Mouse (Mus musculus): ENCODE results near the gene Lars2. TPM values are rescaled to one million over a fixed set of nuclear protein-coding genes. Genes with fewer than 3 reads are reported as not detected.
A peak's percentile ranks its signal among the peaks of the same experiment; 100 is the strongest.
"Not testable (repeated sequence)": the region's sequence is repeated elsewhere in the genome, so short reads cannot be mapped to it uniquely, and the experiment has no call there.

The Lars2 gene
- polyA plus RNA-seq, 1 experiment from 2014 or later: 679 TPM

DNA sequence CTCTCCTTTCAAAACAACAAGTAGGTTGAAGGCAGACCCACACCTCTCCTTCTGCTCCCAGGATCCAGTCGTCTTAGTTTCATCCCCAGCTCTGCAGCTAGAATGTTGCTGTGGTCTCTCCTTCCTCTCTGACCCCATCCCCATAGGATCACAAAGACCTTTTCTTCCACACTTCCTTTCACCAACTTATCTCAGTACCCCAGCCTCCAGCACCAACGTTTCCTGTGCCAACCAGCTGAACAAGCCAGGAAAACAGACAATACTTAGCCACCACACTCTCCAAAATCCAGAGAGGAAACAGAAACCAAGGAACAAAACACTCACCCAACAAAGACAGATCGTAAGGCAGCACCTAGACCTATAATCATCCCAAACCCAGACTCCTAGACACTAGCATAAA, 6.7 kb upstream of the Lars2 start:
- H3K27me3 ChIP-seq: peaks cover 32% of the 10 kb centered on the region
- no peak for TF ChIP-seq CTCF (IDR thresholded peaks at IDR 0.05)
- ATAC-seq (no peak), DNase-seq (ENCODE audit: low read depth, low spot score) (no peak)
- in situ Hi-C loops (cut with MboI; ENCODE audit: low pct_unique_long_range_greater_than_20kb): loop anchor here (10.0 kb wide), 1 partner anchor 205 kb away; the partner anchor contains the start of gene Clec3b
- ChIA-PET POLR2A (no interaction called here), CTCF (interaction anchor here (1.5 kb wide), 1 partner anchor 15 kb away, joined by 3 read pairs; no protein-coding TSS in a partner anchor)

DNA sequence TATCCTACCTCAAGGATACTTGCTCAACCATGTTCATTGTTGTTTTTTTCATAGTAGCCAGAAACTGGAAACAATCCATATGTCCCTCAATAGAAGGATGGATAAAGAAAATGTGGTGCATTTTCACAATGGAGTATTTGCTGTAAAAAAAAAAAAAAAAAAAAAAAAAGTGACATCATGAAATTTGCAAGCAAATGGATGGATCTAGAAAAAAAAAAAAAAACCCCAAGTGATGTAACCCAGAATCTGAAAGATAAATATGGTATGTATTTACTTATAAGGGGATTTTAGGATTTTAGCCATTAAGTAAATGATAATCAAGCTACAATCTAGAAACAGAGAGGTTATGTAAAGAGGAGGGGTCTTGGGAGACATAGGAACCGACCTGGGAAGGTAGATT, 1.4 kb upstream of the Lars2 start:
- no peak for TF ChIP-seq CTCF (IDR thresholded peaks at IDR 0.05)
- DNase-seq (ENCODE audit: low read depth, low spot score) (no peak), ATAC-seq (no peak)
- CTCF ChIA-PET: interaction anchor here (1.3 kb wide), 1 partner anchor 22 kb away, joined by 4 read pairs; no protein-coding TSS in a partner anchor
- in situ Hi-C loops (cut with MboI; ENCODE audit: low pct_unique_long_range_greater_than_20kb): loop anchor here (5.0 to 10.0 kb wide), 2 partner anchors 77 to 211 kb away; partner anchors contain the start of gene Clec3b
- peaks cover 28% of the 10 kb centered on the region for H3K27me3 ChIP-seq
- POLR2A ChIA-PET: no interaction called here

DNA sequence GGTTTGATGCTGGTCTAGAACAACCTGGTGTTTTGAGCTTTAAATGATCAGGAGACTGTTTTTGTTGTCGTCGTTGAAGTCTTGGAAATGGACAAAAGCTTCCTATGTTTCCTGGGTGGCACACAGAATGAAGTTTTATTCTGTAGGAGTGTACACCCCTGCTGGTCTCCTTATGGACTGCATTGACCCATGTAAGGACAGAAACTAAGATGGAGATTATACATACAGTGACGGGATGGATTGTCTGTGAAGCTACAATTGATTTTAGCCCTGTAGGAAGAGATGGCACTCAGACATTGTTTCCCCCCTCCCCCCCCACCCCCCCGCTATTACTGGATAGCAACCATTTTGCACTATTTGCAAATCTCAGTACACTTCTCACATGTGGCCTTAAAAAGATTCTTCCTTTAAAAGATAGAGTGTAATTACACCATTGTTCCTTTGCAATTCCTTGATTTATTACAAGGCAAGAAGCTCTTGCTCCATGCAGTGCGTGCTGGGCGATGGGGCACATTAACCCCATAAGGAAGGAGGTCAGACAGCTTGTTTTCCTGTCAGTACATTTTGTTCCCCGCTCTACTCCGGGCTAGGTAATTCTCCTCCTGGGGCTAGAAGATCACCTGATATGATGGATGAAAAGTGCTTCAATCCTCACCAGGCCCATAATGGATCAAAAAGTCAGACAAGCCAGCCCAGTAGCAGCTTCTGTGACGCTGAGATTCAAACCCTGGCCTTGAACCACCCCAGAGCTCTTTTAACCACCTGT, 602 bp upstream of the Lars2 start:
- in situ Hi-C loops (cut with MboI; ENCODE audit: low pct_unique_long_range_greater_than_20kb): loop anchor here (5.0 to 10.0 kb wide), 2 partner anchors 76 to 211 kb away; partner anchors contain the start of gene Clec3b
- POLR2A ChIA-PET: no interaction called here
- no peak for TF ChIP-seq CTCF (IDR thresholded peaks at IDR 0.05)
- H3K27me3 ChIP-seq: peaks cover 23% of the 10 kb centered on the region
- CTCF ChIA-PET: interaction anchor here (0.6 to 1.3 kb wide), 3 partner anchors 9 to 22 kb away, joined by 3 to 4 read pairs (median 3); no protein-coding TSS in a partner anchor
- DNase-seq (ENCODE audit: low read depth, low spot score): no peak
- ATAC-seq: peak; percentile 5

DNA sequence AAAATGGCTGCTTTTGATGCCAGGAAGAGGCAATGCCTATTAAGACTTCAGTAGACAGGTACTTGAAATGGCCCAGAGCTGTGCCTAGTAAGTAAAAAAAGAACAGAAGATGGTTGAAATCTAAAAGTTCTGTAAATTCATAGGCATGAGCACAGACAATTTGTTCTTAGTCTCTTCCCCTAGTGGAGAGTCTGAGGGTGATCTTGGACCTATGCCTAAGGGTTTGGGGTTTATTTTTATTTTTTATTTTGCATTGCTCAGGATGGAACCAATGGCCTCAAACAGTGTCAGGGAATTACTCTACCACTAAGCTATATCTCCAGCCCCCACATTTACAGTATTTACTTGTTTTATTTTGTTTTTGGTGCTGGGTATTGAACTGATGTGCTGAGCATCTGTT, 909 bp downstream of the Lars2 start:
- CTCF ChIA-PET: interaction anchor here (1.2 kb wide), 1 partner anchor 16 kb away, joined by 3 read pairs; no protein-coding TSS in a partner anchor
- no peak for ATAC-seq
- POLR2A ChIA-PET: no interaction called here
- in situ Hi-C loops (cut with MboI; ENCODE audit: low pct_unique_long_range_greater_than_20kb): loop anchor here (5.0 to 10.0 kb wide), 2 partner anchors 75 to 213 kb away; partner anchors contain the start of gene Clec3b
- peaks cover 12% of the 10 kb centered on the region for H3K27me3 ChIP-seq
- no peak for TF ChIP-seq CTCF (IDR thresholded peaks at IDR 0.05)
- DNase-seq (ENCODE audit: low read depth, low spot score): no peak

DNA sequence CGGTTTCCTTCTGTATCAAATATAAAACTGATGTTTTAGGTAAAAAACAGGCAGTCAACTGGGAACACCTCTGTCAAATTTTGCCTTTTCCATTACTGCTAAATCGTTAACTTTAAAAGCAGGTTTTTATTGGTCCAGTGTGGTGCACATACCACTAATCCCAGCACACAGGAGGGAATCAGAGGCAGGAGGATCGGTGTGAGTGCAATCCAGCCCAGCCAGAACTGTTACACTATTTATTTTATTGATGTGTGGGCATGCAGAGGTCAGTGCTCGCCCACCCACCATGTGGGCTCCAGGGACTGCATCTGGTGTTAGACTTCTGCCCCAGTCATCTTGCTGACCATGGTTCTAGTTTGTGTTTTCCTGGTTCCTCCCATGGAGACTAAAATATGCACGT, 15.7 kb downstream of the Lars2 start:
- ChIA-PET CTCF (interaction anchor here (1.0 kb wide), 2 partner anchors 12 to 26 kb away, joined by 3 read pairs; no protein-coding TSS in a partner anchor), POLR2A (no interaction called here)
- ATAC-seq (no peak), DNase-seq (ENCODE audit: low read depth, low spot score) (no peak)
- in situ Hi-C loops (cut with MboI; ENCODE audit: low pct_unique_long_range_greater_than_20kb): no loop called here
- no peaks in the 10 kb centered on the region for H3K27me3 ChIP-seq
- no peak for TF ChIP-seq CTCF (IDR thresholded peaks at IDR 0.05)

DNA sequence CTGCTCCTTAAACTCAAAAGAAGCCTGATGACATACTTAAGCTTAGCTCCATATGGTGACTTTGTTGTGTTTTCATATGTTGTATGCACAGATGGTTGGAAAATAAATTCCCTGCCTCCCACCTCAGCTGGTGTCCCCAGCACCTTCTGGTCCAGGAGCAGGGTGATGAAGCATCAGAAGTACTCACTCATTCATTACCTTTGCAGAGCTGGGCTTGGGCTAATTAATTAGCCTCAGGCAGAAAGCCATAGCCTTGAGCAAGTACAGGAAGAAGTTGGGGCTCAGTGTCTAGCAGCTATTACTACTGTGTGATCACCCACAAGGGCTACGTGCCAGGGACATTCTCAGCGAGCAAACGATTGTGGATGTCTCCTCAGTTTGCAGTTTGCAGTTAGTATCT, 18.0 kb downstream of the Lars2 start:
- CTCF ChIA-PET: no interaction called here
- no peak for ATAC-seq
- no peaks in the 10 kb centered on the region for H3K27me3 ChIP-seq
- no peak for TF ChIP-seq CTCF (IDR thresholded peaks at IDR 0.05)
- in situ Hi-C loops (cut with MboI; ENCODE audit: low pct_unique_long_range_greater_than_20kb): no loop called here
- DNase-seq (ENCODE audit: low read depth, low spot score): no peak
- POLR2A ChIA-PET: no interaction called here

DNA sequence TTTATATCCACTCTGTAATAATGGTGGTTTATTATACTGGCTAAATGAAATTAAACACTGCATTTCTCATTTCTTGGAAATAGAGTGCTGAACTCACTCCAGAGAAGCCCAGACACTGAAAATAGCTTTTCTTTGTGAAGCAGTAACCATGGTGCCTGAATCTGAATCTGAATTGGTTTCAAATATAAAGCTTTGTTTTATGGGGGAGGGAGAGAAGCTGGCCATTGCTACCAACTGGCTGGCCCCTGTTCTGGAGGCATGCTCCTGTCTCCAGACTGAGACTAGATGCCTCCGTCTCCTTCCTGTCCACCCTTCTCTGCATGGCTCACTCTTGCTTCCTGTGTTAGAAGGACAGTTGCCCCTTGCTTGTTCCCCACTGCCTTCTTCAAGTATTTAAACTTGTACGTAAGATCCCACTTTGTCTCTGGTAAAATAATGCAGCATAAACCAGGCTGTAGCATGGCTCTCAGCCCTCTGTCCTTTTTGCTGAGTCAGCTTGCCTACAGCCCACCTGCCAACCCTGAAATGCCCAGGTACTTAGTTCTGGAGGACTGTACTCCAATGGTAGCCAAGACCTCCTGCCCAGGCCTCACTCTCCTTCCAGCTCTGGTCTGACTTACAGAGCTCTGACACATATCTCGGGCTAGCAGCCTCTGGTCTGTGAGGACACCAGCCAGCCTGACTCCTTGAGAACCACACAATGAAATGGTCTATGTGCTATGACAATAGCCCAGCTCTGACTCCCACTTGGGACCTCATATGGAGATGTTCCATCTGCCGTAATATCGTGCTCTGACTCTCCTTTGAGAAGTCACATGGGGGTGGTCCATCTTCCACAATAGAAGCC, 18.8 kb downstream of the Lars2 start:
- CTCF ChIA-PET: interaction anchor here (0.7 kb wide), 1 partner anchor 9 kb away, joined by 4 read pairs; no protein-coding TSS in a partner anchor
- DNase-seq (ENCODE audit: low read depth, low spot score) (no peak), ATAC-seq (no peak)
- H3K27me3 ChIP-seq: no peaks in the 10 kb centered on the region
- in situ Hi-C loops (cut with MboI; ENCODE audit: low pct_unique_long_range_greater_than_20kb): no loop called here
- no peak for TF ChIP-seq CTCF (IDR thresholded peaks at IDR 0.05)
- POLR2A ChIA-PET: interaction anchor here (1.6 kb wide), 1 partner anchor 31 kb away, joined by 3 read pairs; no protein-coding TSS in a partner anchor

DNA sequence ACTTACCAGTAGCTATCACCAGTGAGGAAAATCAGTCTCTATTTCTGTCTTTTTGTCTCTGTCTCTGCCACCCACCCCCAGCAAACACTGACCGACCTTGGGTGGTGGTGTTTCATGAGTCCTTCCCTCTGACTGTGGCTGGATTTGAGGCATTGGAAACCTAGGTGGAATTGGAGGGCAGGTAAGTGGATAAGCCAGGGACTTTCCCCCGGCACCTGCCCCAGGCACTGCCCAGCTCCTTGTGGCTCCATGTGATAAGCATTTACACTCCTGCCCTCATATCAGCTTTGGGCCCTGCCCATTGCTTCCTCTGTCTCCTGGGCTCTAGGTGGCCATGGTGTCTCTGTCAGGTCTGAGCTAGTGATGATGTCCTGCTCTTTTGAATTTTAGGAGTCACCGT, 19.6 kb downstream of the Lars2 start:
- H3K27me3 ChIP-seq: no peaks in the 10 kb centered on the region
- POLR2A ChIA-PET: interaction anchor here (1.6 kb wide), 1 partner anchor 31 kb away, joined by 3 read pairs; no protein-coding TSS in a partner anchor
- CTCF ChIA-PET: interaction anchor here (0.7 kb wide), 1 partner anchor 8 kb away, joined by 4 read pairs; no protein-coding TSS in a partner anchor
- ATAC-seq (no peak), DNase-seq (ENCODE audit: low read depth, low spot score) (no peak)
- in situ Hi-C loops (cut with MboI; ENCODE audit: low pct_unique_long_range_greater_than_20kb): no loop called here
- TF ChIP-seq CTCF (IDR thresholded peaks at IDR 0.05): no peak

DNA sequence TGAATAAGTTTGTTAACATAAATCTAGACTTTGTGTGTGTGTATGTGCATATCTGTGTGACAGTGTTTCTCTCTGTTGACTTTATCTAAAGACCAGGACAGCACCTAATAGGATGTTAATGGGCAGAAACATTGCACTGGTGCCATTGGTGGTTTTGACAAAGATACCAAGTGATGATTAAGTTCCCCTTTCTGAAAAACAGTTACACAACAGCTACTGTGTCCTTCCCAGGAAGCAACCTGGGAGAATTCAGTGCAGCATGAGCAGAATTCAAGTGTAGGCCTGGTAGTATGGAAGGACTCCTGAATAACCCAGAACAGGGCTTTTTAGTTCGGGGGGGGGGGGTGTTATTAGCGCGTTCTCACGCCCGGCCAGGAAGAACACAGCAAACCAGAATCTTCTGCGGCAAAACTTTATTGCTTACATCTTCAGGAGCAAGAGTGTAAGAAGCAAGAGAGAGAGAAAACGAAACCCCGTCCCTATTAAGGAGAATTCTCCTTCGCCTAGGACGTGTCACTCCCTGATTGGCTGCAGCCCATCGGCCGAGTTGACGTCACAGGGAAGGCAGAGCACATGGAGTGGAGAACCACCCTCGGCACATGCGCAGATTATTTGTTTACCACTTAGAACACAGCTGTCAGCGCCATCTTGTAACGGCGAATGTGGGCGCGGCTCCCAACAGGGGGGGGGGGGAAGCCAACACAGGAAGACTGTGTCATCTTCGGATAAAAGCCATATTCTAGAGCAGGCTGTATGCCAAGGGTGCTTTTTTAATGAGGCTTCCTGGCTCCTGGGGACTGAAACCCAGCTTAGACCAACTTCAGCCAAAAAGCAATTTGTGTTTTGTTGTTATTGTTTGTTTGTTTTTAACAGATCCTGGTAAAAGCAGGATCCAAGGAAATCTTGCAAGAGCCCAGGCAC, 21.6 kb downstream of the Lars2 start:
- DNase-seq (ENCODE audit: low read depth, low spot score); ATAC-seq; POLR2A ChIA-PET; H3K27me3 ChIP-seq; in situ Hi-C loops (cut with MboI; ENCODE audit: low pct_unique_long_range_greater_than_20kb): not testable (repeated sequence)
- CTCF ChIA-PET: interaction anchor here (1.1 to 1.3 kb wide), 3 partner anchors 19 to 130 kb away, joined by 3 to 4 read pairs (median 4); no protein-coding TSS in a partner anchor

Data from Patski (cell line).